Comparison of ENCODE assay signal across 21 mouse cellular contexts in genomic region chr5:139061680-139062079, GRCm38 (mm10).
DNase-seq lines count a peak whose midpoint lies in the region; ATAC-seq and TF ChIP-seq lines count a peak whose summit lies in the region.
"Had no signal": no experiment of that assay in that cellular context is flagged by ENCODE, and none has a peak within 500 bp of the region (broad histone marks: within the 10 kb centered on the region; RNA-seq: fewer than 3 reads in every experiment).

No protein-coding gene starts in this region.

- no peaks in the 10 kb centered on the region for H3K4me1 ChIP-seq in hindbrain, postnatal 0 days (ENCODE audit: insufficient read depth, low read length)
- H3K4me1 ChIP-seq in hindbrain, embryonic 12.5 days = 0 out of 2 replicates have a peak, but pooled peaks cover 3% of the 10 kb centered on the region
- 0 out of 2 replicates have a peak, but pooled peaks cover under 1% of the 10 kb centered on the region for H3K4me1 ChIP-seq in forebrain, embryonic 12.5 days
- H3K4me1 ChIP-seq: forebrain, embryonic 13.5 days had no signal

- no peak overlapping the region for H3K9ac ChIP-seq in hindbrain, postnatal 0 days (replicated peaks; ENCODE audit: low read length)
- no peak overlapping the region for H3K9ac ChIP-seq in hindbrain, embryonic 12.5 days
- no peak overlapping the region for H3K9ac ChIP-seq in forebrain, embryonic 12.5 days
- H3K9ac ChIP-seq: embryonic facial prominence, embryonic 12.5 days; forebrain, embryonic 13.5 days; forebrain, postnatal 0 days; heart, embryonic 12.5 days had no signal

- no peak overlapping the region for H3K4me3 ChIP-seq in hindbrain, postnatal 0 days (ENCODE audit: low read length)
- H3K4me3 ChIP-seq in hindbrain, embryonic 12.5 days = no peak overlapping the region
- H3K4me3 ChIP-seq in forebrain, embryonic 12.5 days (replicated peaks) = no peak overlapping the region
- H3K4me3 ChIP-seq: embryonic facial prominence, embryonic 12.5 days; forebrain, embryonic 13.5 days; gastrocnemius, adult 2 months; heart, embryonic 12.5 days had no signal

- H3K4me2 ChIP-seq in hindbrain, postnatal 0 days (ENCODE audit: low read depth, low read length) = no peak overlapping the region
- no peak overlapping the region for H3K4me2 ChIP-seq in hindbrain, embryonic 12.5 days (replicated peaks)
- H3K4me2 ChIP-seq in forebrain, embryonic 12.5 days = no peak overlapping the region
- H3K4me2 ChIP-seq: embryonic facial prominence, embryonic 12.5 days; forebrain, embryonic 13.5 days; heart, embryonic 12.5 days had no signal

- no peak for TF ChIP-seq CTCF in hindbrain, postnatal 0 days (IDR thresholded peaks at IDR 0.05; ENCODE audit: low read depth)
- no peak for TF ChIP-seq CTCF in brain, embryonic 14.5 days (IDR thresholded peaks at IDR 0.05; ENCODE audit: borderline replicate concordance, extremely low read depth, insufficient read depth, insufficient read length)

- no peaks in the 10 kb centered on the region for H3K27me3 ChIP-seq in hindbrain, postnatal 0 days (ENCODE audit: insufficient read depth, low read length)
- no peaks in the 10 kb centered on the region for H3K27me3 ChIP-seq in hindbrain, embryonic 12.5 days
- H3K27me3 ChIP-seq in forebrain, embryonic 12.5 days = no peaks in the 10 kb centered on the region
- H3K27me3 ChIP-seq: CH12.LX; embryonic facial prominence, embryonic 12.5 days; forebrain, embryonic 13.5 days; heart, embryonic 12.5 days; Patski had no signal

- WGBS in hindbrain, postnatal 0 days = 55% methylated on average over 5 of the region's 5 CpGs
- 71% methylated on average over 5 of the region's 5 CpGs for WGBS in hindbrain, embryonic 12.5 days
- 69% methylated on average over 5 of the region's 5 CpGs for WGBS in forebrain, embryonic 12.5 days

- no peak overlapping the region for H3K27ac ChIP-seq in hindbrain, postnatal 0 days
- H3K27ac ChIP-seq in hindbrain, embryonic 12.5 days = no peak overlapping the region
- H3K27ac ChIP-seq in forebrain, embryonic 12.5 days = no peak overlapping the region
- H3K27ac ChIP-seq: embryonic facial prominence, embryonic 12.5 days; forebrain, embryonic 13.5 days had no signal

- no peaks in the 10 kb centered on the region for H3K9me3 ChIP-seq in hindbrain, postnatal 0 days (ENCODE audit: low read length)
- H3K9me3 ChIP-seq in hindbrain, embryonic 12.5 days (replicated peaks) = no peaks in the 10 kb centered on the region
- no peaks in the 10 kb centered on the region for H3K9me3 ChIP-seq in forebrain, embryonic 12.5 days
- H3K9me3 ChIP-seq: embryonic facial prominence, embryonic 12.5 days; forebrain, embryonic 13.5 days; heart, embryonic 12.5 days had no signal

- ATAC-seq in hindbrain, postnatal 0 days = no peak
- ATAC-seq in hindbrain, embryonic 12.5 days (ENCODE audit: low FRiP score) = no peak
- no peak for ATAC-seq in forebrain, embryonic 12.5 days (ENCODE audit: low FRiP score)
- no peak for ATAC-seq in erythroblast, adult 5-6 weeks (replicated peaks; ENCODE audit: low FRiP score, poor library complexity, severe bottlenecking)
- ATAC-seq: forebrain, embryonic 13.5 days; forebrain, postnatal 0 days; hindbrain, embryonic 16.5 days; Patski had no signal

- TF ChIP-seq POLR2A in brain, embryonic 14.5 days (IDR thresholded peaks at IDR 0.05; ENCODE audit: borderline replicate concordance, extremely low read depth, insufficient read depth, insufficient read length, poor library complexity, severe bottlenecking) = no peak

- peak; percentile 25 for DNase-seq in hindbrain, postnatal 0 days (ENCODE audit: low spot score)
- DNase-seq in brain, embryonic 14.5 days (ENCODE audit: low read depth) = peak; percentile 19
- DNase-seq in cerebellum, adult 9-10 months = peak; percentile 74
- peak; percentile 73 to 80 for DNase-seq in cerebellum, postnatal 25 days
- DNase-seq in layer of hippocampus, adult 9-11 months = no peak
- DNase-seq: adrenal gland, adult 2 months; adrenal gland, postnatal 25 days; forebrain, postnatal 0 days; gastrocnemius, adult 2 months; gastrocnemius, postnatal 25 days; heart, postnatal 36 days; kidney, adult 18-20 months had no signal

- no peaks in the 10 kb centered on the region for H3K36me3 ChIP-seq in hindbrain, postnatal 0 days (ENCODE audit: insufficient read depth, low read length)
- no peaks in the 10 kb centered on the region; the same call in 1 of the 2 replicates for H3K36me3 ChIP-seq in hindbrain, embryonic 12.5 days
- H3K36me3 ChIP-seq in forebrain, embryonic 12.5 days (replicated peaks) = no peaks in the 10 kb centered on the region
- H3K36me3 ChIP-seq: embryonic facial prominence, embryonic 12.5 days; heart, embryonic 12.5 days had no signal
